Mouse (Mus musculus) hindbrain, embryonic 16.5 days (tissue): Measurements from ENCODE around the gene Mast1. TPM values are rescaled to one million over a fixed set of nuclear protein-coding genes. Genes with fewer than 3 reads are reported as not detected.
A peak's percentile ranks its signal among the peaks of the same experiment; 100 is the strongest.

Experiments
- ATAC-seq: fragments of 200-750 bp; cut with Nextera tagmentation; 2 replicates; pipeline ENCODE4 v1.8.0; 2017; ENCODE audit warnings: moderate TSS enrichment, moderate library complexity
- H3K27ac ChIP-seq: fragments of 300-500 bp; sonication (generic); 2 replicates; pipeline ENCODE4 v1.5.1; 2014; ENCODE audit warnings: low read depth, mild to moderate bottlenecking, control low read depth, low read length, moderate library complexity
- H3K27me3 ChIP-seq: fragments of 300-500 bp; sonication (generic); replicated peaks from 2 replicates; pipeline ENCODE4 v1.6.1; 2014; ENCODE audit warnings: low read length; ENCODE audit not compliant: control insufficient read depth, insufficient read depth
- H3K36me3 ChIP-seq: fragments of 300-500 bp; sonication (generic); 2 replicates; pipeline ENCODE4 v1.6.1; 2014; ENCODE audit warnings: mild to moderate bottlenecking, low read length, moderate library complexity, mixed read lengths; ENCODE audit not compliant: control insufficient read depth, insufficient read depth
- H3K4me1 ChIP-seq: fragments of 300-500 bp; sonication (generic); 2 replicates; pipeline ENCODE4 v1.6.1; 2014; ENCODE audit warnings: low read depth, low read length; ENCODE audit not compliant: control insufficient read depth, insufficient read depth
- H3K4me2 ChIP-seq: fragments of 300-500 bp; sonication (generic); 2 replicates; pipeline ENCODE4 v1.6.1; 2014; ENCODE audit warnings: mild to moderate bottlenecking, low read length, control low read depth, moderate library complexity
- H3K4me3 ChIP-seq: fragments of 300-500 bp; sonication (generic); 2 replicates; pipeline ENCODE4 v1.5.1; 2014; ENCODE audit warnings: mild to moderate bottlenecking, low read length, control low read depth, moderate library complexity
- H3K9ac ChIP-seq: fragments of 300-500 bp; sonication (generic); 2 replicates; pipeline ENCODE4 v1.6.1; 2014; ENCODE audit warnings: low read depth, mild to moderate bottlenecking, control low read depth, low read length, moderate library complexity
- H3K9me3 ChIP-seq: fragments of 300-500 bp; sonication (generic); 2 replicates; pipeline ENCODE4 v1.6.1; 2014; ENCODE audit warnings: mild to moderate bottlenecking, low read length, moderate library complexity; ENCODE audit not compliant: control insufficient read depth
- WGBS: fragments of 180-500 bp; shearing (Covaris S2); extraction: QIAGEN DNeasy Blood & Tissue Kit; methylation state at CpG from one replicate; pipeline ENCODE4 v1.1.7; 2014; 5-methylcytosine and 5-hydroxymethylcytosine counted together
- polyA plus RNA-seq: library from polyadenylated mRNA; unstranded; fragments of >200 nt; fragmentation: Nextera tagmentation; extraction: Ambion mirVana; gene quantifications from 2 replicates; pipeline ENCODE4 v1.2.1, GENCODE M21; 2015

Mast1 gene
- polyA plus RNA-seq, 1 experiment from 2014 or later: 71.4 TPM

DNA sequence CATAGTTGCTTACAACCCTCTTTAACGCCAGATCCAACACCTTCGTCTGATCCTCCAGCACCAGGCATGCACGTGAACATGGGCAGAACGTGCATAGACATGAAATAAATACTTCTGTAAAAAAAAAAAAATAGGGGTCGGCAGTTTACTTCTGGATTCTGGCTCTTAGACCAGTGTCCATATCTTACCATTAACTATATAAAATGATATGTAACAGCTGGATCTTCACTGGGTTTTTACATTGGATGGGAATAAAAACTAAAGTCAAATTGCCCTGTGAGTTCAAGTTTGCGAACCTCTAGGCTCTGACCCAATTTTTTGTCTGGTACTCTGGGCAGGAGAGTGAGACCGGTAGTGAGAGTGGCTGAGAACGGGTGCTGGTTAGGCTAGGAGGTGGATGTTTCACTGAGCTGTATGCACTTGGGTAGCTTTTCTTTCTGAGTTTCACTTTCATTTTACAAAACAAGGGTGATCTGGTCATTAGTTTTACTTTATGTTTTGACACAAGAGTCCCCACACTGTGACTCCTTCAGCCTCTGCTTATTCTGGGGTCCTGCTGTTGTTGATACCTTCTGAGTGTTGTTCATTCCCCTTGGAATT is 37.5 kb upstream of the Mast1 start:
- WGBS: 84% methylated on average over 8 of the region's 8 CpGs
- Histone ChIP-seq H3K27ac (no peak overlapping the region), H3K9me3 (no peaks in the 10 kb centered on the region), H3K4me2 (no peak overlapping the region), H3K27me3 (peaks cover 5% of the 10 kb centered on the region; the same call in 1 of the 2 replicates), H3K4me3 (no peak overlapping the region), H3K4me1 (peaks cover 50% of the 10 kb centered on the region), H3K9ac (no peak overlapping the region), H3K36me3 (peaks cover 16% of the 10 kb centered on the region; the same call in 1 of the 2 replicates)
- ATAC-seq: no peak

- H3K27me3 ChIP-seq: peaks cover 5% of the 10 kb centered on the region; the same call in 1 of the 2 replicates
- no peak overlapping the region for H3K4me2 ChIP-seq
- no peak overlapping the region for H3K27ac ChIP-seq
- H3K9ac ChIP-seq: no peak overlapping the region
- WGBS: 65% methylated on average over 4 of the region's 4 CpGs
- H3K4me3 ChIP-seq: no peak overlapping the region
- peaks cover 16% of the 10 kb centered on the region; the same call in 1 of the 2 replicates for H3K36me3 ChIP-seq
- H3K9me3 ChIP-seq: no peaks in the 10 kb centered on the region
- no peak for ATAC-seq
- peaks cover 44% of the 10 kb centered on the region for H3K4me1 ChIP-seq
Observed at GRCm38 (mm10) chr8:84973803-84974542, 36.8 kb upstream of the Mast1 start.

DNA sequence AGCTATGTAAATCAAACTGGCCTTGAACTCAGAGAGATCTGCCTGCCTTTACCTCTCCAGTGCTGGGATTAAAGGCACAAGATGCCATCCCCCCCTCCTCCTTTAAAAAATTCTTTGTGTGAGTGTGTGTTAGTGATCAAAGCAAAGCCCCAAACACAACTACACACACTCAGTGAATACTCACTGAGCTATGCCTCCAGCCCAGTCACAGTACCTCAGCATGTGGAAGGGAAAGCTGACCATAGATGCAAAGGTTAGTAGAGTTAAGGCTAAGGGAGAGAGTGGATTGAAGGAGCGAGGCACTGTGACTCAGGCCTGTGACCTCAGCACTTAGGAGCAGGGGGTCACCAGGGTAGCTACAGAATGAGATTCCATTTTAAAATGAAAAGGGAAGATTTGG is 35.9 kb upstream of the Mast1 start:
- ATAC-seq: no peak
- H3K4me1 ChIP-seq: peaks cover 46% of the 10 kb centered on the region

GRCm38 (mm10) chr8:84970913-84971312 is 33.8 kb upstream of the Mast1 start:
- peak overlapping the region; percentile 95 for H3K4me2 ChIP-seq
- peak overlapping the region; percentile 79 for H3K4me3 ChIP-seq
- H3K27ac ChIP-seq: no peak overlapping the region
- H3K4me1 ChIP-seq: peaks cover 33% of the 10 kb centered on the region
- WGBS: 50% methylated on average over 5 of the region's 5 CpGs
- H3K36me3 ChIP-seq: peaks cover 16% of the 10 kb centered on the region; the same call in 1 of the 2 replicates
- peak overlapping the region; percentile 92 for H3K9ac ChIP-seq
- H3K9me3 ChIP-seq: no peaks in the 10 kb centered on the region
- H3K27me3 ChIP-seq: no peaks in the 10 kb centered on the region
- ATAC-seq: no peak

More for the DNA sequence above, 35.9 kb upstream of the Mast1 start:
- H3K4me2 ChIP-seq: no peak overlapping the region
- no peak overlapping the region for H3K27ac ChIP-seq
- H3K9me3 ChIP-seq: no peaks in the 10 kb centered on the region
- H3K9ac ChIP-seq: no peak overlapping the region
- H3K27me3 ChIP-seq: peaks cover 5% of the 10 kb centered on the region; the same call in 1 of the 2 replicates
- 81% methylated on average over 1 of the region's 1 CpGs for WGBS
- H3K36me3 ChIP-seq: peaks cover 16% of the 10 kb centered on the region; the same call in 1 of the 2 replicates
- no peak overlapping the region for H3K4me3 ChIP-seq

DNA sequence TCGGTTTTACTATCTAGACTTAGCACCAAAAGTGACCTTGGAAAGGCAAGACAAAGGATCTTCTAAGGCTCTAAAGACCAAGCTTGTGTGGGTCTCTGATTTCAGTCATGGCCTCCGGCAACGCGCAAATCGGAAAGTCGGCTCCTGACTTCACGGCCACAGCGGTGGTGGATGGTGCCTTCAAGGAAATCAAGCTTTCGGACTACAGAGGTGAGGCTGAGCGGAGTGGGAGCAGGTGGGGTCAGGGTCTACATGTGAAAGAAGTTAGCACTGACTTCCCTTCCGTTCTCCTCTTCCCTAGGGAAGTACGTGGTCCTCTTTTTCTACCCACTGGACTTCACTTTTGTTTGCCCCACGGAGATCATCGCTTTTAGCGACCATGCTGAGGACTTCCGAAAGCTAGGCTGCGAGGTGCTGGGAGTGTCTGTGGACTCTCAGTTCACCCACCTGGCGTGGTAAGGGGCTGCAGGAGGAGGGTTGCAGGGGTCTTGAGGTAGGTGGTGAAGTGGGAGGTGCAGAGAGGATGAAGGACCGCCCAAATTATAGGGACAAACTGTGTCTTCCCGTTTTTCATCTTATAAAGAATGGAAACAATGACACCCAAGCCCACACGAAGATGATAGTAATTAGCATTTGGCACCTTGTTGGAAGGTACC is 33.1 kb upstream of the Mast1 start:
- H3K4me3 ChIP-seq: peak overlapping the region; percentile 79
- no peak for ATAC-seq
- no peaks in the 10 kb centered on the region for H3K27me3 ChIP-seq
- H3K9ac ChIP-seq: peak overlapping the region; percentile 92
- H3K27ac ChIP-seq: peak overlapping the region; percentile 92
- H3K4me2 ChIP-seq: peak overlapping the region; percentile 95
- 6% methylated on average over 21 of the region's 21 CpGs for WGBS
- H3K9me3 ChIP-seq: no peaks in the 10 kb centered on the region
- H3K36me3 ChIP-seq: peaks cover 16% of the 10 kb centered on the region; the same call in 1 of the 2 replicates
- H3K4me1 ChIP-seq: peaks cover 29% of the 10 kb centered on the region

DNA sequence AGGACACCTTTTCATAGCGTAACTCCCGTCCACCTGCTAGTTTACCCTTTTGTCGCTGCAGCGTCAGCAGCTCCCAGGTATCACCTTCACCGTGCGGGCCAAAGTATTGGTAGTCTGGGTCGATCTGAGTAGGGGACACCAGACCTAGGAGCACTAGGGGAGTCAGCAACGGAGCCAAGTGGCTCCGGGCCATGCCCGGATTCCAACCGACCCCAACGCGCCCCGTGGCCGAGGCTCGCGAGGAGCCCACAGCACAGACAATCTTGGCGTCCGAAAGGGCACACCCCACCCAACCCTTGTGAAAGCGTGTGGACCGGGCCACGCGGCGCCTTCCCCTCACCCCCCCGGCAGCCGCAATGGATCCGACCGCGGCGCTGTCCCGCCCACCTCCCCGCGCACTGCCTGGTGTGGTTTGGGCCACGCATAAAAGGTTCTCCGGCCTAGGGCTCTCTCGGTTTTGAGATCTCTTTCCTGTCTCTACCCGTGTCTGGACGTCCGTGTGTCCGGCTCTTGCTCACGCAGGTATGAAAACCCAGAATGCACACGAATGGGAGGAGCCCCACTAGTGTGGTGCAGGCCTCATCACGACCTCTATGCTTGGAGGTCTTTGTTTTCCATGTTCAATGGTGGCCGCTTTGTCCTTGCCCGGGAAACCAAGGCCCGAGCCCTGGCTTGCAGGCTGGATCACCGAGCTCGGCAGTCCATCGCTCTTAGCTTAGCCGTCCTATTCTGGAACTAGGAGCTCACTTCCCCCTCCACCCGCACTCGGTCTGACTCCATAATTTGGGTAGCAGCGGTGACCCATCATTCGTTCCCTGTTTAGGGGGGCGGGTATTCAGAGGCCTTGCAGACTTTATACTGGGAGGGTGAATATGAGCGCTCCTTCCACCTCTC is 32.3 kb upstream of the Mast1 start, which contains the start of the genes Gm49661, Prdx2 and Rnaseh2a:
Gene Gm49661 (minus strand): TSS at position 193 of the 894 bp plus-strand sequence.
Gene Prdx2 (plus strand): TSS at position 347 of the 894 bp plus-strand sequence.
Gene Rnaseh2a (minus strand): TSS at position 527 of the 894 bp plus-strand sequence.
- H3K9me3 ChIP-seq: no peaks in the 10 kb centered on the region
- peak; percentile 78 for ATAC-seq
- no peaks in the 10 kb centered on the region for H3K27me3 ChIP-seq
- peak within 1 kb of the TSS; percentile 95 for H3K4me2 ChIP-seq
- peak within 1 kb of the TSS; percentile 79 for H3K4me3 ChIP-seq
- H3K27ac ChIP-seq: peak within 1 kb of the TSS; percentile 92
- H3K4me1 ChIP-seq: peaks cover 34% of the 10 kb centered on the region
- peaks cover 16% of the 10 kb centered on the region; the same call in 1 of the 2 replicates for H3K36me3 ChIP-seq
- under 1% methylated on average over 52 of the region's 56 CpGs for WGBS
- H3K9ac ChIP-seq: peak within 1 kb of the TSS; percentile 92

GRCm38 (mm10) chr8:84968650-84969049 is 31.5 kb upstream of the Mast1 start:
- peaks cover 34% of the 10 kb centered on the region for H3K4me1 ChIP-seq
- H3K36me3 ChIP-seq: peaks cover 11% of the 10 kb centered on the region; the same call in 1 of the 2 replicates
- peak overlapping the region; percentile 79 for H3K4me3 ChIP-seq
- H3K4me2 ChIP-seq: peak overlapping the region; percentile 95
- ATAC-seq: no peak
- no peaks in the 10 kb centered on the region for H3K9me3 ChIP-seq
- 26% methylated on average over 2 of the region's 2 CpGs for WGBS
- no peaks in the 10 kb centered on the region for H3K27me3 ChIP-seq
- H3K9ac ChIP-seq: peak overlapping the region; percentile 92
- peak overlapping the region; percentile 56; the same call in 1 of the 2 replicates for H3K27ac ChIP-seq

GRCm38 (mm10) chr8:84967532-84968304 is 30.6 kb upstream of the Mast1 start:
- WGBS: 91% methylated on average over 13 of the region's 13 CpGs
- no peak overlapping the region for H3K4me2 ChIP-seq
- H3K9ac ChIP-seq: no peak overlapping the region; the same call in 1 of the 2 replicates
- H3K4me1 ChIP-seq: peaks cover 34% of the 10 kb centered on the region
- H3K36me3 ChIP-seq: peaks cover 8% of the 10 kb centered on the region; the same call in 1 of the 2 replicates
- no peaks in the 10 kb centered on the region for H3K9me3 ChIP-seq
- H3K27me3 ChIP-seq: no peaks in the 10 kb centered on the region
- ATAC-seq: no peak
- H3K4me3 ChIP-seq: no peak overlapping the region
- no peak overlapping the region for H3K27ac ChIP-seq
